Mouse (Mus musculus): Measurements from ENCODE around the gene Kmt2d.
"Not testable (repeated sequence)": the region's sequence is repeated elsewhere in the genome, so short reads cannot be mapped to it uniquely, and the experiment has no call there.

Kmt2d gene

GRCm38 (mm10) chr15:98871070-98871915 lies at the start of gene Kmt2d:
TSS of gene Kmt2d (minus strand) at chr15:98871204.
- peak; percentile 40 for DNase-seq (ENCODE audit: low read depth, low spot score)

- DNase-seq (ENCODE audit: low read depth, low spot score), result not testable (repeated sequence)
Measured at GRCm38 (mm10) chr15:98918499-98918895, 47.5 kb upstream of the Kmt2d start.

GRCm38 (mm10) chr15:98917538-98918498 lies 46.8 kb upstream of the Kmt2d start, which contains the start of gene Lmbr1l:
TSS of gene Lmbr1l (minus strand) at chr15:98918231.
- DNase-seq (ENCODE audit: low read depth, low spot score), result peak; percentile 99

GRCm38 (mm10) chr15:98917091-98917490 lies 46.1 kb upstream of the Kmt2d start:
- DNase-seq (ENCODE audit: low read depth, low spot score), result no peak

GRCm38 (mm10) chr15:98916016-98916415 lies 45.0 kb upstream of the Kmt2d start:
- DNase-seq (ENCODE audit: low read depth, low spot score), result no peak

- no peak for DNase-seq (ENCODE audit: low read depth, low spot score)
Measured at GRCm38 (mm10) chr15:98914903-98915302, 43.9 kb upstream of the Kmt2d start.

GRCm38 (mm10) chr15:98904692-98905091 lies 33.7 kb upstream of the Kmt2d start:
- peak; percentile 65 for DNase-seq (ENCODE audit: low read depth, low spot score)

GRCm38 (mm10) chr15:98902600-98902999 lies 31.6 kb upstream of the Kmt2d start:
- no peak for DNase-seq (ENCODE audit: low read depth, low spot score)

- DNase-seq (ENCODE audit: low read depth, low spot score), result no peak
Measured at GRCm38 (mm10) chr15:98901530-98901929, 30.5 kb upstream of the Kmt2d start.

GRCm38 (mm10) chr15:98897928-98898800 lies 27.2 kb upstream of the Kmt2d start, which contains the start of gene Dhh:
TSS of gene Dhh (minus strand) at chr15:98898540.
- no peak for DNase-seq (ENCODE audit: low read depth, low spot score)

- DNase-seq (ENCODE audit: low read depth, low spot score), result no peak
Measured at GRCm38 (mm10) chr15:98897495-98897894, 26.5 kb upstream of the Kmt2d start.

GRCm38 (mm10) chr15:98895635-98896589 lies 24.9 kb upstream of the Kmt2d start:
- DNase-seq (ENCODE audit: low read depth, low spot score), result no peak

- no peak for DNase-seq (ENCODE audit: low read depth, low spot score)
Measured at GRCm38 (mm10) chr15:98894746-98895634, 24.0 kb upstream of the Kmt2d start.

- no peak for DNase-seq (ENCODE audit: low read depth, low spot score)
Measured at GRCm38 (mm10) chr15:98893940-98894745, 23.1 kb upstream of the Kmt2d start, which contains the start of gene Rhebl1. TSS of gene Rhebl1 (minus strand) at chr15:98894540.

- DNase-seq (ENCODE audit: low read depth, low spot score), result no peak
Measured at GRCm38 (mm10) chr15:98893036-98893435, 22.0 kb upstream of the Kmt2d start.

GRCm38 (mm10) chr15:98891907-98892606 lies 21.1 kb upstream of the Kmt2d start:
- DNase-seq (ENCODE audit: low read depth, low spot score), result peak; percentile 78

GRCm38 (mm10) chr15:98891198-98891742 lies 20.3 kb upstream of the Kmt2d start:
- DNase-seq (ENCODE audit: low read depth, low spot score), result no peak

All from forelimb bud, embryonic 11.5 days (tissue).